Mouse (Mus musculus) cerebellum, adult (tissue): ENCODE data around the gene Nrxn1.
A peak's percentile ranks its signal among the peaks of the same experiment; 100 is the strongest.

Experiments
- ATAC-seq: cut with Nextera tagmentation; 2 replicates; pipeline ENCODE4 v1.9.2; 2017; ENCODE audit warnings: mild to moderate bottlenecking, moderate library complexity, mixed read lengths; ENCODE audit not compliant: insufficient number of reproducible peaks, low FRiP score, low TSS enrichment

Gene Nrxn1

GRCm38 (mm10) chr17:90455409-90455775 lies 637.5 kb downstream of the Nrxn1 start:
- ATAC-seq, result no peak

- no peak for ATAC-seq
Observed at GRCm38 (mm10) chr17:90454738-90455408, 638.0 kb downstream of the Nrxn1 start.

- ATAC-seq, result peak; percentile 76
Observed at GRCm38 (mm10) chr17:90454356-90454737, 638.5 kb downstream of the Nrxn1 start.

- no peak for ATAC-seq
Observed at GRCm38 (mm10) chr17:90453280-90453679, 639.6 kb downstream of the Nrxn1 start.

- ATAC-seq, result peak; percentile 28; the same call in 1 of the 2 replicates
Observed at GRCm38 (mm10) chr17:90452770-90453169, 640.1 kb downstream of the Nrxn1 start.

GRCm38 (mm10) chr17:90451384-90451783 lies 641.5 kb downstream of the Nrxn1 start:
- no peak for ATAC-seq

- ATAC-seq, result 0 out of 2 replicates have a peak, but pooled peaks have one; percentile 45
Observed at GRCm38 (mm10) chr17:90443067-90443466, 649.8 kb downstream of the Nrxn1 start.

- ATAC-seq, result peak; percentile 92
Observed at GRCm38 (mm10) chr17:90435836-90436235, 657.0 kb downstream of the Nrxn1 start.

GRCm38 (mm10) chr17:90435371-90435770 lies 657.5 kb downstream of the Nrxn1 start:
- peak; percentile 64; the same call in 1 of the 2 replicates for ATAC-seq

- ATAC-seq, result no peak
Observed at GRCm38 (mm10) chr17:90430211-90430610, 662.7 kb downstream of the Nrxn1 start.

GRCm38 (mm10) chr17:90425974-90426373 lies 666.9 kb downstream of the Nrxn1 start:
- peak; percentile 79 for ATAC-seq

- peak; percentile 82 for ATAC-seq
Observed at GRCm38 (mm10) chr17:90422591-90422990, 670.3 kb downstream of the Nrxn1 start.

GRCm38 (mm10) chr17:90420757-90421156 lies 672.1 kb downstream of the Nrxn1 start:
- ATAC-seq, result no peak

GRCm38 (mm10) chr17:90419615-90420014 lies 673.3 kb downstream of the Nrxn1 start:
- no peak for ATAC-seq

- no peak; the same call in 1 of the 2 replicates for ATAC-seq
Observed at GRCm38 (mm10) chr17:90396357-90396756, 696.5 kb downstream of the Nrxn1 start.

- 0 out of 2 replicates have a peak, but pooled peaks have one; percentile 15 for ATAC-seq
Observed at GRCm38 (mm10) chr17:90394606-90395005, 698.3 kb downstream of the Nrxn1 start.

- no peak for ATAC-seq
Observed at GRCm38 (mm10) chr17:90392751-90393150, 700.1 kb downstream of the Nrxn1 start.

- 0 out of 2 replicates have a peak, but pooled peaks have one; percentile 40 for ATAC-seq
Observed at GRCm38 (mm10) chr17:90390316-90391212, 702.3 kb downstream of the Nrxn1 start.

- ATAC-seq, result no peak
Observed at GRCm38 (mm10) chr17:90384856-90385255, 708.0 kb downstream of the Nrxn1 start.

- no peak for ATAC-seq
Observed at GRCm38 (mm10) chr17:90382496-90383443, 710.1 kb downstream of the Nrxn1 start.
